Mouse (Mus musculus): ENCODE results near the gene Slc22a23. TPM values are rescaled to one million over a fixed set of nuclear protein-coding genes. Genes with fewer than 3 reads are reported as not detected.
A peak's percentile ranks its signal among the peaks of the same experiment; 100 is the strongest.
"Not testable (repeated sequence)": the region's sequence is repeated elsewhere in the genome, so short reads cannot be mapped to it uniquely, and the experiment has no call there.

The Slc22a23 gene
- polyA plus RNA-seq (2012; rRNA removed) (16.6 and 22.5 TPM in 2 replicates), polyA plus RNA-seq (2014; fragmentation: Nextera tagmentation; extraction: Ambion mirVana) (6.4 and 8.5 TPM in 2 replicates)

DNA sequence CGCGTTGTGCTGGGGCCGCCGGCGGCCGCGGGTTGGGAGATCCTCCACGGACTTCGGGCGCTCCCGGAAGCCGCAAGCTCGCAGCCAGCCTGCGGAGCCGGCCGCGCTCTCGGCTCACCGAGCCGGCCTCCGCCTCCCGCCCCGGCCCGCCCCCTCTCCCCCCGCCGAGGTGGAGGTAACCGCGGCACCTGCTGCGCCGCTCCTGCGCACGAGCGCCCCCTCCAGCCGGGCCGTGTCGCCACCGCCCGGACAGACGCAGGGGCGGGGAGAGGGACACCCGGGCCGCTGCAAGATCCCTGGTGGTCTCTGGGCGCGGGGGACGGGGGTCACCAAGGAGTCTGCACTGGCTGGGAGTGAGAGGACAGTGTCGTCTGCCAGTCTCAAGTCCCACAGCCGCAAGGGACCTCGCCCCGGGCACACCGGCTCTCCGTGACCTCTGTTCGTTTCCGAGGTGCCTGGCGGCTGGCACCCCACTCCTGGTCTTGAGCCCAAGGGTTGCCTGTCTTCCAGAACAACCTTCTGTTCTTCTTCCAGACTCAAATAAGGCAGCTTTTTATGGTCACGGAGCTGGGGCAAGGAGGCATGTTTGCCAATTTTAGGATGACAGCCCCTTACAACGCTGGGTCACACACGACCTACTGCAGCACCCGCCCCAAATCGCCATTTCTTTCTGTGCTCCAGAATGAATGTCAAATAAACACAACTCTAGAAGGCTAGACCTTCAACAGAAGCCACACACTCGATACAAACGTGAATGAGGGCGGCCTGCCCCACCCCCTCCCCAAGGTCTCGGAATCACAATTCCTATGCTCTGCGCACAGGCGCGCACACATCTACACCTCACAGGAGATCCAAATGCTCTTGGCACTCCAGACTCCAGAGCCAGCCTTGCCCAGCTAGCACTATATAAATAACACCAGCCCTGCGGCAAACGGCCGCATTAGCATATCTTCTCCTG lies at the start of gene Slc22a23:
TSS of gene Slc22a23 (minus strand) at position 55 of the 958 bp plus-strand sequence.
- Histone ChIP-seq H3K4me3 (replicated peaks; ENCODE audit: low read length) (peak within 1 kb of the TSS; percentile 75), H3K27ac (replicated peaks; ENCODE audit: low read depth, low read length) (no peak within 1 kb of the TSS), H3K4me2 (replicated peaks; ENCODE audit: low read depth, low read length, severe bottlenecking) (peak within 1 kb of the TSS; percentile 96), H3K27me3 (ENCODE audit: control insufficient read depth, insufficient read depth, low read length) (peaks cover 18% of the 10 kb centered on the region; the same call in 1 of the 2 replicates), H3K9ac (ENCODE audit: low read depth, low read length, severe bottlenecking) (peak within 1 kb of the TSS; percentile 81), H3K4me1 (ENCODE audit: control insufficient read depth, insufficient read depth, low read length) (peaks cover 12% of the 10 kb centered on the region), H3K9me3 (ENCODE audit: control insufficient read depth, low read length) (no peaks in the 10 kb centered on the region), H3K36me3 (ENCODE audit: control insufficient read depth, insufficient read depth, low read length) (no peaks in the 10 kb centered on the region)
- DNase-seq (ENCODE audit: low spot score) (peak; percentile 28), ATAC-seq (ENCODE audit: low FRiP score, low read depth) (peak; percentile 82)
- WGBS, result 5% methylated on average over 30 of the region's 69 CpGs
- no peak for TF ChIP-seq POLR2A (IDR thresholded peaks at IDR 0.05; ENCODE audit: borderline replicate concordance, extremely low read depth, insufficient read depth, insufficient read length)

DNA sequence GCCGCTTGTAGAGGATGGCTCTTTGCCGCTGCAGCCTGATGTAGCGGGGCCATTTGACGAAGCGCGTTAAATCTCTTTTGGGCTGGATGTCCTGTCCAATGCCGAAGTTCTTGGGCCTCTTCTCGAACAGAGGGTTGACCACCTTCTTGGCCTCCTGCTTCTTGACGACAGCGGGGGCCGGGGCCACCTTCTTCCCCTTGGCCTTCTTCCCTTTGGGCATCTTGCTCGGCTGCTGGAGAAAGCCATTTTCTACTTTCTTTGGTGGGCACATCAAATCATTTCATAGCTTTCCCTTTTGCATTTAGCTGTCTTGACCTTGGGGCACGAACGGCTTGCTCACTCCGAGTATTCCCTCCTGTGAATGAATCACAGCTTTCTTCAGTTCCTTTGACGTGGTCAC lies 49.3 kb upstream of the Slc22a23 start:
- not testable (repeated sequence) for DNase-seq (ENCODE audit: low spot score); H3K4me2 ChIP-seq (replicated peaks; ENCODE audit: low read depth, low read length, severe bottlenecking); H3K9ac ChIP-seq (ENCODE audit: low read depth, low read length, severe bottlenecking); ATAC-seq (ENCODE audit: low FRiP score, low read depth); H3K27me3 ChIP-seq (ENCODE audit: control insufficient read depth, insufficient read depth, low read length); H3K9me3 ChIP-seq (ENCODE audit: control insufficient read depth, low read length); H3K4me1 ChIP-seq (ENCODE audit: control insufficient read depth, insufficient read depth, low read length); H3K4me3 ChIP-seq (replicated peaks; ENCODE audit: low read length); H3K27ac ChIP-seq (replicated peaks; ENCODE audit: low read depth, low read length); H3K36me3 ChIP-seq (ENCODE audit: control insufficient read depth, insufficient read depth, low read length)
- WGBS, result 74% methylated on average over 12 of the region's 16 CpGs

DNA sequence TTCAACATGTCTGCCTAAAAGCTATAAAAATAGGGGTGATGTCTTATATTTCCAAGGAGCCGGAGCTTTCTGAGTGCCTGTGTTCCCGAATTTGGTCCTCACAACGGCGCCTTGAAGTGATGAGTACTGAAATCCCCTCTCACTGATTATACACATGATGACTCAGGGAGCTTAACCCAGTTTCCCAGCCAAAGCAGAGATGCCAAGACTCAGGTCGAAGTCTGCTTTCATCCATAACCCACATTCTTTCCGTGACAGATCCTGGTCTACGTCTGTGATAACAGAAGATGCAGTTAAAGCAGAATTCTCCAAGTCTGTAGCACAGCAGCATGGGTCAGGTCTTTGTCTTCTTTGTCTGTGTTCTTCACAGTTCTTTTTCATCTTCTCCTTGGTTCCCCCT lies 47.4 kb upstream of the Slc22a23 start:
- Histone ChIP-seq H3K4me3 (replicated peaks; ENCODE audit: low read length) (no peak overlapping the region), H3K4me2 (replicated peaks; ENCODE audit: low read depth, low read length, severe bottlenecking) (no peak overlapping the region), H3K4me1 (ENCODE audit: control insufficient read depth, insufficient read depth, low read length) (peaks cover 4% of the 10 kb centered on the region), H3K9me3 (ENCODE audit: control insufficient read depth, low read length) (no peaks in the 10 kb centered on the region), H3K27me3 (ENCODE audit: control insufficient read depth, insufficient read depth, low read length) (no peaks in the 10 kb centered on the region), H3K36me3 (ENCODE audit: control insufficient read depth, insufficient read depth, low read length) (no peaks in the 10 kb centered on the region), H3K27ac (replicated peaks; ENCODE audit: low read depth, low read length) (no peak overlapping the region), H3K9ac (ENCODE audit: low read depth, low read length, severe bottlenecking) (no peak overlapping the region)
- no peak for TF ChIP-seq POLR2A (IDR thresholded peaks at IDR 0.05; ENCODE audit: borderline replicate concordance, extremely low read depth, insufficient read depth, insufficient read length)
- DNase-seq (ENCODE audit: low spot score) (no peak), ATAC-seq (ENCODE audit: low FRiP score, low read depth) (no peak)
- 70% methylated on average over 7 of the region's 7 CpGs for WGBS

DNA sequence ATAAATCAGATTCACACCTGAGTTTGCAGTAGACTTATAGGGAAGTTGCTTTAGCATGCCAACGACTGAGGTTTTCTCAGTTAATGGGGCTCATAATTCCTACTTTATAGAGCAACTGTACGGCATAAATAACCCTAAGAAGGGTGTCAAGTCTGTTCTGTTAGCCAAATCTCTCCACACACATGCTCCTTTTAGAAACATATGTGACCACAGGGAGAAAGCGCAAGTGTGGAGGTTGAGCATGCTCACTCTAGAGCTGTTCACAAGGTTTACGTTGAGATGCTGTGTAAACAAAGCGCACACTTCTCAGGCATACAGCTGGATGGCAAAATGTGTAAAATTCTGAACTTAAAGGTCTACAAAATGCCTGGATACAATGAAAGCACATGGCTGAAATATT lies 43.2 kb upstream of the Slc22a23 start:
- no peaks in the 10 kb centered on the region for H3K36me3 ChIP-seq (ENCODE audit: control insufficient read depth, insufficient read depth, low read length)
- DNase-seq (ENCODE audit: low spot score) (peak; percentile 42), ATAC-seq (ENCODE audit: low FRiP score, low read depth) (peak; percentile 37; the same call in 1 of the 2 replicates)
- no peak overlapping the region for H3K27ac ChIP-seq (replicated peaks; ENCODE audit: low read depth, low read length)
- 44% methylated on average over 5 of the region's 5 CpGs for WGBS
- no peak overlapping the region for H3K9ac ChIP-seq (ENCODE audit: low read depth, low read length, severe bottlenecking)
- H3K27me3 ChIP-seq (ENCODE audit: control insufficient read depth, insufficient read depth, low read length), result no peaks in the 10 kb centered on the region
- TF ChIP-seq POLR2A (IDR thresholded peaks at IDR 0.05; ENCODE audit: borderline replicate concordance, extremely low read depth, insufficient read depth, insufficient read length), result no peak
- H3K9me3 ChIP-seq (ENCODE audit: control insufficient read depth, low read length), result no peaks in the 10 kb centered on the region
- no peak overlapping the region for H3K4me3 ChIP-seq (replicated peaks; ENCODE audit: low read length)
- no peak overlapping the region for H3K4me2 ChIP-seq (replicated peaks; ENCODE audit: low read depth, low read length, severe bottlenecking)
- H3K4me1 ChIP-seq (ENCODE audit: control insufficient read depth, insufficient read depth, low read length), result no peaks in the 10 kb centered on the region

DNA sequence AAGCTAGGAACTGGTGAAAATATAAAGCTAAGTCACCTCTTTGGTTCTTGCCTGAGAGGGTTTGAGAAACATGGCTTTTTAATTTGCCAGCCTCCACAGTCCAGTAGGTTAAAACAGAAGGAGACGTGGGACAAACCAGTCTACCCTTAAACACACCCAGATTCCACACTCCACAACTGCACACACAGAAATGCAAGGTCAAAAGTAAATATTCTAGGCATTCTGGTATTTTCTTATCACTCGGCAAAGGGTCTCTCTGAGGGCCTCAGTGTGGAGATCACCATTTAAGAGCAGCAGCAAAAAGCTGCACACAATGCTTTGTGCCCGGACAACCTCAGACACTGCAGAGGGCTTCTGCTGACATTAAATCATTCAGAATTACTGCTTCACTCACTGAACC lies 38.4 kb upstream of the Slc22a23 start:
- Histone ChIP-seq H3K4me2 (replicated peaks; ENCODE audit: low read depth, low read length, severe bottlenecking) (no peak overlapping the region), H3K36me3 (ENCODE audit: control insufficient read depth, insufficient read depth, low read length) (no peaks in the 10 kb centered on the region), H3K4me1 (ENCODE audit: control insufficient read depth, insufficient read depth, low read length) (no peaks in the 10 kb centered on the region), H3K27me3 (ENCODE audit: control insufficient read depth, insufficient read depth, low read length) (no peaks in the 10 kb centered on the region), H3K9ac (ENCODE audit: low read depth, low read length, severe bottlenecking) (no peak overlapping the region), H3K27ac (replicated peaks; ENCODE audit: low read depth, low read length) (no peak overlapping the region), H3K9me3 (ENCODE audit: control insufficient read depth, low read length) (no peaks in the 10 kb centered on the region), H3K4me3 (replicated peaks; ENCODE audit: low read length) (no peak overlapping the region)
- ATAC-seq (ENCODE audit: low FRiP score, low read depth), result no peak
- DNase-seq (ENCODE audit: low spot score), result no peak
- 74% methylated on average over 3 of the region's 3 CpGs for WGBS
- no peak for TF ChIP-seq POLR2A (IDR thresholded peaks at IDR 0.05; ENCODE audit: borderline replicate concordance, extremely low read depth, insufficient read depth, insufficient read length)
